Mouse (Mus musculus) liver, postnatal 0 days (tissue): ENCODE data around the gene Olfr12. TPM values are rescaled to one million over a fixed set of nuclear protein-coding genes. Genes with fewer than 3 reads are reported as not detected.

Experiments used
- ATAC-seq: fragments of 200-750 bp; cut with Nextera tagmentation; 2 replicates; pipeline ENCODE4 v1.8.0; 2017; ENCODE audit warnings: mild to moderate bottlenecking, moderate library complexity
- DNase-seq: peaks from one replicate; pipeline ENCODE4 v3.0.0-alpha.2; 2016
- H3K27ac ChIP-seq: fragments of 300-500 bp; sonication (generic); 2 replicates; pipeline ENCODE4 v1.5.1; 2014; ENCODE audit warnings: antibody characterized with exemption, moderate library complexity, mild to moderate bottlenecking, low read depth
- H3K27me3 ChIP-seq: fragments of 300-500 bp; sonication (generic); 2 replicates; pipeline ENCODE4 v1.6.1; 2014; ENCODE audit warnings: low read length, control low read depth, mixed read lengths; ENCODE audit not compliant: insufficient read depth
- H3K36me3 ChIP-seq: fragments of 300-500 bp; sonication (generic); replicated peaks from 2 replicates; pipeline ENCODE4 v1.6.1; 2014; ENCODE audit warnings: mild to moderate bottlenecking, control low read depth, low read length, moderate library complexity, mixed read lengths; ENCODE audit not compliant: insufficient read depth
- H3K4me1 ChIP-seq: fragments of 300-500 bp; sonication (generic); 2 replicates; pipeline ENCODE4 v1.6.1; 2014; ENCODE audit warnings: antibody characterized with exemption, mild to moderate bottlenecking, control low read depth; ENCODE audit not compliant: insufficient read depth
- H3K4me2 ChIP-seq: fragments of 300-500 bp; sonication (generic); 2 replicates; pipeline ENCODE4 v1.6.1; 2014; ENCODE audit warnings: low read depth, mild to moderate bottlenecking, low read length, moderate library complexity, mixed read lengths
- H3K4me3 ChIP-seq: fragments of 300-500 bp; sonication (generic); 2 replicates; pipeline ENCODE4 v1.5.1; 2014; ENCODE audit warnings: low read depth, low read length
- H3K9ac ChIP-seq: fragments of 300-500 bp; sonication (generic); replicated peaks from 2 replicates; pipeline ENCODE4 v1.6.1; 2014; ENCODE audit warnings: mild to moderate bottlenecking, moderate library complexity
- H3K9me3 ChIP-seq: fragments of 300-500 bp; sonication (generic); 2 replicates; pipeline ENCODE4 v1.6.1; 2016; ENCODE audit warnings: mild to moderate bottlenecking, control low read depth, low read length, mixed read lengths
- CTCF ChIP-seq: sonication (generic); IDR thresholded peaks from 2 replicates; pipeline ENCODE4 v1.5.1; 2016; ENCODE audit warnings: antibody characterized with exemption, low read depth
- EP300 ChIP-seq: IDR thresholded peaks from 2 replicates; pipeline ENCODE4 v1.6.1; 2016; ENCODE audit warnings: antibody characterized with exemption, low read depth, mild to moderate bottlenecking
- WGBS: fragments of 180-500 bp; shearing (Covaris S2); extraction: QIAGEN DNeasy Blood & Tissue Kit; methylation state at CpG from one replicate; pipeline ENCODE4 v1.1.7; 2014; ENCODE audit not compliant: insufficient replicate concordance; 5-methylcytosine and 5-hydroxymethylcytosine counted together
- polyA plus RNA-seq: library from polyadenylated mRNA; unstranded; fragments of >200 nt; fragmentation: Nextera tagmentation; extraction: Ambion mirVana; gene quantifications from 2 replicates; pipeline ENCODE4 v1.2.1, GENCODE M21; 2015

Gene Olfr12
- polyA plus RNA-seq, 1 experiment from 2014 or later, result not detected

DNA sequence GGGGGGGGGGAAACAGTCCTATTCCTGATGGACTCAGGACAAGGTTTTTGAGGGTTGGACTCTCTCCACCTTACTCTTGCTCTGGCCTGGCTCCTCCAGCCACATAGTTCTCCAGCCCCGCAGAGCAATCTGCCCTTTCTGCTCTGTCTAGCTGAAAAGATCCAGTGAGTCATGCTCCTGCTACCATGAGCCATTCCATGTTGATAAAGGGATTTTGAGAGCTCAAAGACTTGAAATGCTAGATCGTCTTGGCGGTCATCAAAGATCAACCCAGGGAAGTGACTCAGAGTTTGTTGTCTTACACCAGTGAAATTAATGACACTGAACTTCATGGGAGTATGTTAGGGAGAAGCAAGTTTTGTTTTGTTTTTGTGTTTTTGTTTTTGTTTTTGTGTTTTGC is 51.8 kb downstream of the Olfr12 start:
- Histone ChIP-seq H3K4me1 (no peaks in the 10 kb centered on the region), H3K9ac (no peak overlapping the region), H3K4me3 (no peak overlapping the region), H3K27ac (no peak overlapping the region), H3K4me2 (no peak overlapping the region), H3K9me3 (no peaks in the 10 kb centered on the region), H3K36me3 (no peaks in the 10 kb centered on the region), H3K27me3 (0 out of 2 replicates have a peak, but pooled peaks cover 3% of the 10 kb centered on the region)
- TF ChIP-seq CTCF (no peak), EP300 (no peak)
- WGBS, result 83% methylated on average over 3 of the region's 3 CpGs
- ATAC-seq (no peak), DNase-seq (no peak)

DNA sequence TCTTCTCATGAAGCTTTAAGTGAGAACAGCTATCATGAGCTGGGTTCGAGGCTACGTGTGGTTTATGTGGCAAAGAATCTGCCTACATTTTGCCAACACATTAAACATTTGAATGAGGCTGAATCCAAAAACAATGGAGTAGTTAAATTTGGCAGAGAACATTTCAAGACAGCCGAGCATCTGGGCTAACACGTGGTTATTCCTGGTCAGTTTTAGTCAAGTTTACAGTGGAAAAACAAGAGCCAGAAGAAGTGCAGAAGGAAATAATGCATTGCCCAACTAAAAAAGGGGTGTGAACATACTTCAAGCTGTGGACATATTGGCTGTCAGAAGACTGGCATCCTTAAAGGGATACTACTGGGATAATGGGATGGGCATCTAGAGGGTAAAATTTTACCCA is 53.7 kb downstream of the Olfr12 start:
- Histone ChIP-seq H3K4me3 (no peak overlapping the region), H3K36me3 (no peaks in the 10 kb centered on the region), H3K4me2 (no peak overlapping the region), H3K4me1 (peaks cover 2% of the 10 kb centered on the region), H3K27ac (no peak overlapping the region), H3K9me3 (no peaks in the 10 kb centered on the region), H3K27me3 (0 out of 2 replicates have a peak, but pooled peaks cover 3% of the 10 kb centered on the region), H3K9ac (no peak overlapping the region)
- 71% methylated on average over 4 of the region's 4 CpGs for WGBS
- ATAC-seq (no peak), DNase-seq (no peak)
- TF ChIP-seq CTCF, result no peak
- no peak for TF ChIP-seq EP300

Other genes with a start within 250 kb of the Olfr12 start
- 204 and 210 TPM in 2 replicates for gene Ndufa10, start 143.9 kb upstream of the Olfr12 start, polyA plus RNA-seq
- gene Olfr1416, start 132.7 kb upstream of the Olfr12 start, polyA plus RNA-seq, result not detected in 2 replicates
- gene Olfr1415, start 121.7 kb upstream of the Olfr12 start, polyA plus RNA-seq, result not detected in 2 replicates
- not detected in 2 replicates for gene Olfr1414, start 99.1 kb upstream of the Olfr12 start, polyA plus RNA-seq
- gene Olfr1413, start 46.5 kb upstream of the Olfr12 start, polyA plus RNA-seq, result not detected in 2 replicates
- not detected in 2 replicates for gene Olfr1412, start 32.0 kb upstream of the Olfr12 start, polyA plus RNA-seq
- gene Olfr1411, start 23.4 kb upstream of the Olfr12 start, polyA plus RNA-seq, result not detected in 2 replicates
- gene Olfr1410, start 12.0 kb upstream of the Olfr12 start, polyA plus RNA-seq, result not detected in 2 replicates
- gene Cops9, start 24.2 kb downstream of the Olfr12 start, polyA plus RNA-seq, result 222 and 225 TPM in 2 replicates
- gene Otos, start 31.1 kb downstream of the Olfr12 start, polyA plus RNA-seq, result 0.16 TPM in 1 of 2 replicates, not detected in the other
- gene Gpc1, start 213.9 kb downstream of the Olfr12 start, polyA plus RNA-seq, result 3.3 and 3.8 TPM in 2 replicates